Mouse (Mus musculus): ENCODE data around the gene Lyrm1.

DNA sequence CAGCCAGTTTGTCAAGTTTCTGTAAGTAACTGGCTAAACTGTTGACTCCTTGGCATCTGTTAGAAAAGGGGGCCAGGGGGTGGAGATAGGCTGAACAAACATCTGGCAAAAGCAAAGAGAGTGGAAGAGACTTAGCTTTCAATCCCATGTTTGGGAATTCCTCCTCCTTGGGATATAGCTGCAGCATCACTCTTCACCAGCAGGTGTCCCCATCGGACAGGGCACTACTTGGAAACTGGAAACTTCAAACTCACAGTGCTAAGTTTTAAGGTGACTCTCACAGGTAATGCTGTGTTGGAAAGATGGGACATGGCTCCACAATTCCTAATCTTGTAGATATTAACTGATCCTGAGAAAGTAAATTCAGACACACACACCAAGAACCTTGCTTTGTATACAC, 46.6 kb upstream of the Lyrm1 start:
- TF ChIP-seq POLR2A (IDR thresholded peaks at IDR 0.05; ENCODE audit: borderline replicate concordance, insufficient read depth, low read length) = no peak
- peak; percentile 93 for TF ChIP-seq CTCF (IDR thresholded peaks at IDR 0.05; ENCODE audit: borderline replicate concordance, insufficient read depth, low read depth, low read length)

Data from cerebellum, adult 2 months (tissue).